Mouse (Mus musculus): ENCODE data around the gene Morn1.
"Not testable (repeated sequence)": the region's sequence is repeated elsewhere in the genome, so short reads cannot be mapped to it uniquely, and the experiment has no call there.

Morn1 gene

DNA sequence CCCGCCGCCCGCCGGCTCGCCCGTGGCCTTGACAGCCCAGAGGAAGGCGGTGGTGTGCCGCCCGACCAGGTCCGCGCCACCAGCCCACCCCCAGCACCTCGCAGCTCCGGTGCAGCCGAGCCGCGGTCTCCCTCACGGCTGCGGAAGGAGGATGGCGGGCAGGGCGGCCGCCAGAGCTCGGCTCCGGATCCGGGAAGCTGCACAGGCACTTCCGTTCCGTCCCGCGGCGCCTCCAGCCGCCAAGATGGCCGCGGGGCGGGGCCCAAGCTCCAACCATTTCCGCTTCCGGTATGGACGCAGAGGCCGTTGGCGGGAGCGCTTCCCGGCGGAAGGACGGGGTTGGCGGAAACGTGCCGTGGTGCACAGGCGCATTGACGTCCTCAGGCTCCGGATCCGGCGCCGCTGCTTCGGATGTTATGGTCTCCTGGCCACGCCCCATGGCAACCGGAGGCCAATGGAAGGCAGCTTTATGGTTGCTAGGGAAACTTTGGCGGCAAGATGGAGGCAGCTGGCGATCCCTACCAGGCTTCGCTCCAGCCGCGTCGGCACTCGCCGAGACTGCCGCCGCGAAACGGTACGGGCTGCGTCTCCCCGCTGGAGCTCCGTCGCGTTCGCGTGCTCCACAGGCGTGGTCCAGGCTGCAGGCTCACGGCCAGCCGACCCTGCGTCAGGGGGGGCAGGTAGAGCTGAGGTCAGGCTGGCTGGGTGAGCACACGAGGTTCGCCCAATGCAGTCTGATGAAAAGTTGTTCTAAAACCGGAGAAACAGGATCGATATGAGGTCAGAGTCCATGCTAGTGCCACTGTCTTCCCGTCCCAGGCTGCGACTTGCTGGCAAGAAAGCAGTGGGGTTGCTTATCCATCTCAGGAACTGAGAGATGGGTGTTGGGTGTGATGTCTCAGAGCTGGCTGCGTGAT lies at the start of gene Morn1, which contains the start of gene Rer1:
Morn1 (plus strand) TSS at position 470 of the 917 bp plus-strand sequence.
Rer1 (minus strand) TSS at position 275 of the 917 bp plus-strand sequence.
- DNase-seq = peak; percentile 99

DNA sequence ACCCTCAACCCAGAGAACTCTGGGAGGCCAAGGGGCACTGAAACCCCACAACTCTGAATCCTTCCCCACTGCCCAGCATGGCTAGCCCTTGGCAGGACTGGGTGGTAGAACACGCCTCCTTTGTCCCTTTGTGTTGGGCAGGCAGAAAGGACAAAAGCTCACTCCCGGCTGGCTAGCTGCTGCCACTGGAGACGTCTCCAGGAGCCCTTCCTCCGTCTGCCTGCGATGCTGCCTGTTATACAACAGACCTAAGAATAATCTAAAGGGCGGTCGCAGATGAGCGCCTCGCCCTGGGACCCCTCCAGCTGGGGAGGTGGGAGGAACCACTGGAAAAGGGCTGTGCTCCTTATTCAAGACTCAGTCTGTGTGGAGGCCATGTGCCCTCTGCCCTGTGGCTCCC lies 46.2 kb upstream of the Morn1 start:
- no peak for DNase-seq

DNA sequence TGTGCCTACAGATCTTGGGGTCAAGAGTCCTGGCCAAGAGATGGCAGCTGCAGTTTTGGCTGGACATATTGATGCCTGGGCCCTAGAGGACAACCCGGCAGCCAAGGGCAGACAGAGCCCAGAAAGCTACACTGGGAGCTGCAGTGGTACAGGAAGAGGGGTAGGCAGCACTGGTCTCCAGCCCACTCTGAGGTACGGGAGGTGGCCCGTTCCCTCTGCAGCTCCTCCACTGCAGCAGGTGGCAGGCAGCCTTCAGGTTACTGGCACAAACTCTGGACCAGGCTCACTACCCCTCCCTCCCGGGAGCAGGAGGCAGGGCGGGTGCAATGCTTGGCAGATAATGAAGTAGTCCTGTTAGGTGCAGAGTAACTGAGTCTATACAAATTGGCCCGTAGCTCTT lies 45.7 kb upstream of the Morn1 start:
- DNase-seq = no peak

DNA sequence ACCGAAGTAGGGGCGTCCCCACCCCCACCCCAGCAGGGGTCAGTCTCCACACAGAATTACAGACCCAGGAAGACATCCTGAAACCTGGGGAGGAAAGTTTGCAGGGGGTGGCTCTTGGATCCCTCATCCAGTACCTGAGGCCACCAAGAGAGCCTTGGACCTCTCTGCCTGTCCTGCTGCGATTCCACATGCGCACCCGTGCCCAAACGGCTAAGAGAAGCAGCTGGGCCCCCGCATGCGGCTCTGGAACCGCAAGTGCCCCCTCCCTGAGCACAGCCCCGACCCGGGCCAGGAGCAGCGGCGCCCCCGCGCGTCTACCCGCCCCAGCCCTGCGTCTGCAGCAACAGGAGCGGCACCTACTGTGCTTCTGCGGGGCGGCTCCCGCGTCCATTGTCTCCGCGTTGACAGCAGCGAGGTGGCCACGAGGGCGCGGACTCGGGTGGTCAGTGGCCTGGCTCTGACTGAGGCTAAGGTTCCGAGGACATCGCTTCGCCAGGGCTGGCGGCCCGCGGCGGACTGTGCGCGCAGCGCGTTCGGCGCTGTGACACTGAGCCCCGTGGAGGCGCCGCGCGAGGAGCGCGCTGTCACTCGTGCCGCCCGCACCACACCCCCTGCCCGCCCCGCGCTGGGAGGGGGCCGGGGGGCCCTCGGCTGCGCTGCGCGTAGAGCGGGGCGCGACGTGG lies 43.6 kb upstream of the Morn1 start:
- DNase-seq = no peak

DNA sequence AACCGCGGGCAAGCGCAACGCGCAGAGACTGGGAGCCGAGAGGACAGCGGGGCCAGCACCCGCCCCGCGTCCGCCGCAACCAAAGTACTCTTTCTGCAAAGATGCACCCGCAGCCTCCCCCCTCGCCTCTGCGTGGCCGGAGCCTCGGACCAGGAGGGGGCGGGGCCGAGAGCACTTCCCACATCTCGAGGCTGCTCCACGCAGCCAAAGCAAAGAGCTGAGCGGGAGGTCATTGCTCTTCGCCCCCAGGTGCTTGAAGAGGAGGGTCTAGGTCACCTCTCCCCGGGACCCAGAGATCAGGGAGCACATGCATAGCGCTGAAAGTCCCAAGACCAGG lies 43.1 kb upstream of the Morn1 start:
- no peak for DNase-seq

DNA sequence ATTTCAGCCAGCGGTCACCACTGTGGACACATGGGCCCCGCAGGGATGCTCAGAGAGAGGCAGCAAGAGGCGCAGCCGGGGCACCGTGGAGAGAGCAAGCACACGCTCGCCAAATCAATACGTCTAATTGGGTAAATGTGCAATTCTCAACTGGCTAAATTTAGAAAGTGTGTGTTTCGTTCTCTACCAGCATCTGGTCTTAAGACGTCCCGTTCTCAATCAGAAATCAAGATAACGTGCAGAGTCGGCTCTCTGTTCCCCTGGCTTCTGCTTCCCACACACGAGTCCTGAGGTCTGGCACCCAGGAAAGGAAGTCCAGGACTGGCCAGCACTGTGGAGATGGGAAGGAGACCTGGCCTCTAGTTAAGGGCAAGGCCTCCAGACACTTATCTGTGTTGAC lies 39.7 kb upstream of the Morn1 start:
- no peak for DNase-seq

DNA sequence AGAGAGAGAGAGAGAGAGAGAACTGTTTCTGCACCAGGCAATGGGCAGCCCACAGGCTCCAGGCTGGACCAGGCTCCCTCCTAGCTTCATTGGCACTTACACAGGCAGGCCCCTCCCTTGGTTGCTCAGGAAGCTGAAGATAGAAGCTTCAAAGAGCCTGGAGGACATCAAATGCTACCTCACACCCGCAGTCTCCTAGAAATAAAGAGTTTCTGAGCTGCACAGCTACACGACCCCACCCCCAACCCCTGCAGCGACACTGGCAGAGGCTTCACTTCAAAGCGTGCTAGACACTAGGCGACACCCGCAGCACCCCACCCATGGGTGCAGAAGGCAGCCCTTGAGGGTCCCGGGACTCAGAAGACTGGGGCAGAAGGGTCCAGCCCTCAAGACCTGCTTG lies 36.3 kb upstream of the Morn1 start:
- no peak for DNase-seq

DNA sequence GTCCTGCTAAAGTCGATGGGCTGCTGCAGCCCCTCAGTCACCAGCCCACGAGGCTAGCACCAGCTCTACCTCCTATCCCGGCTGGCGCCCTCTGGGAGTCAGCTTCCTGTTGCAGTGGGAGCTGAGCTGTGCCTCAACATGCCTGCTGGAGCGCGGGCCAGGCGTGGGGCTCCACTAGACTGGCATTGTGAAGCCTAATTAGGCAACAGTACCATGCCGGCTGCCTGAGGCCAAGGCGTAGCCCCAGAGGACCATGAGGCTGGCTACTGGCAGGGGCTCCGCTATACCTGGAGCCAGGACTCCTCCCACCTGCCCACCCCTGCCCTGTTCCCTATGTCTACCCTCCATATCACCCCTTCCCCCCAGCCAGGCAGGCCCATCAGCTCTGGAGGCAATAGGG lies 29.7 kb upstream of the Morn1 start, which contains the start of gene Plch2:
Plch2 (minus strand) TSS at position 61 of the 400 bp plus-strand sequence.
- DNase-seq = no peak

DNA sequence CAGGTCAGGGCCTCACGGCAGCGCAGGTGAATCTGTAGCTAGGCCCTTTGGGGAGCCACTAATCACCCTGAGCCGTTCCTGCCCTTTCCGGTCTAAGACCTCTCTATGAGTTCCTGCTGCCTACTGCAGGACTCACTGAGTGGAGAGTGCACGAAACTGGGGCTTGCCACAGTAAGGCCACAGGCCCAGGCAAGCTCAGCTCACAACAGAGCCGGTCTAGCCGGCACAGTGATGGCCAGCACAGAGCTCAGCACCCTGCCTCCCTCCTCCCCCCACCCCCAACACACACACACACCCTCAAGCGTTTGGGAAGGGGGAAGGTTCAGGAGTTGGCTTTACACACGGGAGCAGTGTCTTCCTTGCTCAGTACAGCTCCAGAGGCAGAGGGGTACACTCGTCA lies 28.1 kb upstream of the Morn1 start:
- no peak for DNase-seq

DNA sequence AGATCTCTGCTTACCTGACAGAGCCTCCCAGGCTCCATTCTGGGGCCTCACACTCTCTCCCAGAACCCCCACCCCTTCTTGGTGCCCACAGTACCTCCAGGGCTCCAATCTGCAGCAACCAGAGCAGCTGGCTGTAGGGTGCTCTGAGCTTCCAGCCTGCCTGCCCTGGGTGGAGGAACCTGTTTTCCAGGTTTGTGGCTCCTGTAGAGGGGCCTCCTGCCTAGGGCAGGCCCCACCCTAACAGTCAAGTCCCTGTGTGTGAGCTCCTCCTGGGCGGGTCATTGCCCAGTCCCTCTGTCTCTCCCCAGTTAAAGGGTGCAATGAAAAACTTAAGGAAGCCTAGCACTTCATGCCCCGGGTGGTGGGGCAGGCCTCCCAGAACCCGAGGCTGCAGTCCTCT lies 22.5 kb upstream of the Morn1 start:
- peak; percentile 30 for DNase-seq

DNA sequence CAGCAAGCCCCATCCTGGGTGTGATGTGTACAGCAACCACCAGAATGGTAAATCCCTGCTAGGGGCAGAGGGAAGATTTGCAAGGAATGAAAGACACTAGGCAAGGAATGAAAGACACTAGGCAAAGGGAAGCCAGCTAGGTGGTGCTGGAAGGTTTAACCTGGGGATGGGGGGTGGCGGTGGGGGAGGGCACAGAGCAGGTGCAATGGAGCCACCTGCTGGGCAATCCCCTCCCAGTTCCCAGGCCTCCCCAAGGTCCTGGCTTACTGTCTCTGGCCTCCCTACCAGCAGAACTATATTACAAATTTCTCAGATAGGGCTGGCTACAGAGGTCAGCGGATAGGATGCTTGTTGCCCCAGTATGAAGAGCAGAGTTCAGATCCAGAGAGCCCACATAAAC lies 21.9 kb upstream of the Morn1 start:
- no peak for DNase-seq

DNA sequence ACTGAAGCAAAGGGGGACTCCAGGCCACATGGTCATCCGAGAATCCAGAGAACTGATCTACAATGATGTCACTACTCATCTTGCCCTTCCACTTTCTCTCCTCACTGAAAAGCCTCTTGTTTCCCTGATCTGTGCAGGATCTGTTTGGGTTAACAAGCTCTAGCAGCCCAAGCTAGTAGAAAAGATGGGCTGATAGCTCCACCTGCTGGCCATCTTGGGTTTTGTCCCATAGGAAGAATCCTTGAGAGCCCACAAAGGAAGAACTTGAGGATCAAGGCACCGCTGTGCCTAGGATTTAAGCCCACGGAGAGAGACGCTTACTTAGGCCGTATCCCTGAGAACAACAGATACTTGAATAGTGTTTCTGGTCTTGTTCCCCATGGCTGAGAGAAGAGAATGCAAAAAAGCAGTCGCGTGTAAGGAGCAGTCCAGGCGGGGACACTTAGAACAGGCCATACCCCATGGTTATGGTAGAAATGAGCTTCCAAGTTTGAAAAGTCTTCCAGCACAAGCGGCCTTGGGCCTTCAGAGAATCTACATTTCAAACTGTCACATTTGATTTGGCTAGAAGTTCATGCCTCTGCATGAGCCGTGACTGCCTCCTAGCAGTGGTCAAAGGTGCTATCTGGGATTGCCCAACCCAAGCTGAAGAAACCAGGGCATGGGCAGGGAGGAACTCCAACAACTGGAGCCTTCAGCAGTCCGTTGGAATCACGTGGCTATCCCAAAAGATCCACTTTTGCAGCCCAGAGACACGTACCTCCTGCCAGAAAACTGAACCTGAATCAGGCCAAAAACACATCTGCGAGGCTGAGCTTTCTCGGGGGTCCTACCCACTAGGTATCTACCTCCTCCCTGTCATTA lies 20.2 kb upstream of the Morn1 start:
- DNase-seq = peak; percentile 87

DNA sequence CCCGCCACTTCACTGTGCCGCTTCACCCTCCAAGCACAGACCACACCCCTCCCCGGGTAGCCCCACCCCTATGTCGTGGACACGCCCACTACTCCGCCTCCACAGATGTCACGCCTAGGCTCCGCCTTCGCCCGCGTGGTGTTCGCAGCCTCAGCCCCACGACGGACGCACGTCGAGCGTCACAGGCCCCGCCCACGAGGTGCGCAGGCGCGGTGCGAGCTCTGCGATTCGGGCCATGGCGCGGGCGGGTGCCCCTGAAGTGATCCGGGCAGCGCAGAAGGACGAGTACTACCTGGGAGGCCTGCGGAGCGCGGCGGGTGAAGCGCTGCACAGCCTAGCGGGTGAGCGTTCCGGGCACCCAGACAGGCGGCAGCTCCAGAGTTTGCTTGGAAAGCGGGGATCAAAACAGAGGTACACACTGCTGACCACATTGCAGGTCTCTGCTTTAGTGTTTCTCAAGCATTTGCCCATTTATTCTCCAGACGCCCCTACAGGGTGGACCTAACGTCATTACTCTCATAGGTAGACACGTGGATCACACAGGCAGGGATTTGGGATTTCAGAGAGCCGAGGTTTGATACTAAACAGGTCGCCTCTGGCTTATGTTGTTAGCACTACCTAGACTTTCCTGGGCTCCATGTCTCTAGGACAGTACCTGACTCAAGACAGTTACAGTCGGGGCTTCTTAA lies 19.4 kb upstream of the Morn1 start, which contains the start of gene Pex10:
Pex10 (plus strand) TSS at position 183 of the 689 bp plus-strand sequence.
- DNase-seq = peak; percentile 95

DNA sequence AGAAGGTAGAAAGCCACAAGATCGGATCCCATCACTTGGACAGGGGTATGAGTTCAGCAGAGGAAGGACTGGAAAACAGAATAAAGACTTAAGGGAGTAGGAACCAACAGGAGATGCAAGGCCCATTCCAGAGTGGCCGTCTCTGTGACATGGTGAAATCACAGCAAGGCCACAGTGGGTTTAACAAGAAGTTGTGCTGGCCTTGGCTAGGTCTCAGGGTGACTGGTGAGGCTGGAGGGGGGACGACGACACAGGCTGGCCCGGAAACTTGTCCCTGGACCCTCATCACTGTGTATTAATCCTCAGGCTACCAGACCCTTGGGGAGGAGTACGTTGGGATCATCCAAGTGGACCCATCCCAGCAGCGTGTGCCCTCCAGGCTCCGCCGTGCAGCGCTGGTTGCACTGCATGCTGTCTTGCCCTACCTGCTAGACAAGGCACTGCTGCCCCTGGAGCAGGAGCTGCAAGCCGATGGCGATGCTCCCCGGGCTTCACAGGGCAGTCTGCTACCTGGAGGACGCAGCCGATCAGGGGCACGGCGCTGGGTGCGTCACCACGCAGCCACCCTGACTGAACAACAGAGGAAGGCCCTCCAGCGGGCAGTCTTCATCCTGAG lies 17.9 kb upstream of the Morn1 start:
- DNase-seq = no peak

DNA sequence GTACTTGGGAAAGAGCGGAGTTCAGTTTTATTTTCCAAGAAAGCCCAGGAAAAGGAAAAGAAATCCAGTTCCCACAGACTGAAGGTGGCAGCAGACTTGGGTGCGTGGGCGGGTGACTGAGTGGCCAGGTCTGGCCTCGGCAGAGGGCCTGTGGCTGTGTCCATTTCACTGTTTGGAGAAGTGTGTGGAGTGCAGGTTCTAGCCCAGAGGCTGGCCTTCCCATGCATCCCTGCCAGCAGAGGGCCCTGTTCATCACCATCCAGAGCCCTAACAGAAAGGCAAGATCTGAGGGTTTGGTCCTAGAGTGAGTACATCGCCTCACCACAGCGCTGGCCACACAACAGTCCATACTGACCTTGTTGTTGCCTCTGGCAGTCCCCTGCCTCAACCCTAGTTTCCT lies 17.2 kb upstream of the Morn1 start:
- DNase-seq = no peak

DNA sequence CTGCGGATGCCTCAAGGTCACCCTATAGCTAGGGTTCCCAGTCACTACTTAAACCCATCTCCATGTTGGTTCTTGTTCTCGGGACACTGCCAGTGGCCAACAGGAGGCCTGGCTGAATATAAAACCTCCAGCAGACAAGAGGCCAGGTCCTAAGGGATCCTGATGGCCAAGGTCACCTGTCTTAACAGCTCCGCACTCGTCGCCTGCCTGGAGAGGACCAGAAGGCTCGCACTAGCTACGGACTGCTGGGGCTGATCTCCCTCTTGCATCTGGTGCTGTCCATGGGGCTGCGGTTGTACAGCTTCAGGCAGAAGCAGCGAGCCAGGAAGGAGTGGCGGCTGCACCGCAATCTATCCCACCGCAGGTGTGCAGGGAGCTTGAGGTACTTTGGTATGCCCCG lies 16.2 kb upstream of the Morn1 start:
- no peak for DNase-seq

DNA sequence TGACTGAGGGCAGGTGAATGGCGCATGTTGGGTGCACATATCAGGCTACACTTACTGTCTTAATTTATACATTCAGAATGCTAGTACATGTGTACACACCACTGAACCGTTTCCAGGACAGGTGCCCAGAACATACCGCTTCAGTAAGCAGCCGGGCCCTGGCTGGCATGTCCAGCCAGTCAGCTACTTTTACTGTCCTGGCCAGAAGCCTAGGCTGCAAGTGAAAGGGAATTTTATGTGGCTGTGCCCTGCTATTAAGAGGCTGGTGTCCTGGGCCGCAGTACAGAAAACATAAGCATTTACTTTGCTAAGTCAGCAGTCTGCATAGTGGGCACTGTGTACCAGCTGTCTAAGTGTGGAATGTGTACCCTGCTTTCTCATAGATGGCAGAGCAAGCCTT lies 15.5 kb upstream of the Morn1 start:
- peak; percentile 83 for DNase-seq

DNA sequence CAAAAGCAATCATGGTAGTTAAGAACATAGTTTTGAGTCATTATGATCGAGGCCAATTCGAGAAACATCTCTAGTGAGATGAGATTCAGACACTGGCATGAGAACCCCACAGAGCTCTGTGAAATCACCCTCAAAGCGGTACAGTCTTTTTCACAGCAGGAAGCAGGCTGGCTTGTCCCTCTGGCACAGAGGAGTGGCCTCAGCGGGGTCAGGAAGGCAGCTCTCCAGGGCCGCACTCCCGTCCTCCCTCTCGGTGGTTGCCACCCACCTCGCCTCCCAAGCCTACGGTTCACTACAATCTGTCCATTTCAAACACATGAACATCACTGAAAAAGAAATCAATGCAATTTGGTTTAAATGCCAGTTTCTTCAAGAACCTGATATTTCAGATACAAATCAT lies 12.0 kb upstream of the Morn1 start:
- DNase-seq = no peak

DNA sequence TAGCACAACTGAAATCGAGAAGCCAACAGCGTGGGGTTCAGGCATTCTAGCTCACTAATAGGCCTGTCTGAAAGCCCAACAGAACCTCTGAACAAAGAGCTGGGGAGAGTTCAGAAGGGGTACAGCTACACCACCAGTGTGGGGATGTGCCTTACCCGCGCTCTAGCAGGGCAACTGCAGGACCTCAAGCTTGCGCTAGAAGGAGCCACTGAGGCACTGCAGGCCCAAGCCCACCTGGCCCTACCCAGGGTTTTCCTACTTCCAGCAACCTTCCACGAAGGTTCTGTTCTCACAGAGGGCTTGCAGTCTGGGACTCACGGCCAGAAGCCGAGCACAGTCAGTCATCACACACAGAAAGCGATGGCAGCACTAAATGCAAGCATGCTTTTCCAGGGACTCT lies 11.2 kb upstream of the Morn1 start:
- no peak for DNase-seq

DNA sequence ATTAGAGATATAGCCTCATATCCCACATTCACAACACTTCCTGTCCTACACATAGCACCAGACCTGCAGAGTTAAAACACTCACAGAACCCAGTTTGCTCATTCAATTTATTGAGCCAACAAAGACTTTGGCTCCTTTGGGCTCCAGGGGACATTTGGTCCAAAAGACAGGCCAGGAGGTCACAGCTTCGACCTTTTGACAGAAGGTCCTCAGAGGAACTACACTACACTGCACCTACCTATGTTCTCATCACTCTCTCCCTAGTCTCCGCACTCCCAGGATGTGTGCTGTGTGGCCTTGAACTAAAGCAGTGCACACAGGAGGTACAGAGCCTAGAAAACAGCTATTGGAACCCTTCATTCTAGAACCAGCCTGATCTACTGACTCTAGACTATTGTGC lies 10.6 kb upstream of the Morn1 start:
- DNase-seq = no peak

DNA sequence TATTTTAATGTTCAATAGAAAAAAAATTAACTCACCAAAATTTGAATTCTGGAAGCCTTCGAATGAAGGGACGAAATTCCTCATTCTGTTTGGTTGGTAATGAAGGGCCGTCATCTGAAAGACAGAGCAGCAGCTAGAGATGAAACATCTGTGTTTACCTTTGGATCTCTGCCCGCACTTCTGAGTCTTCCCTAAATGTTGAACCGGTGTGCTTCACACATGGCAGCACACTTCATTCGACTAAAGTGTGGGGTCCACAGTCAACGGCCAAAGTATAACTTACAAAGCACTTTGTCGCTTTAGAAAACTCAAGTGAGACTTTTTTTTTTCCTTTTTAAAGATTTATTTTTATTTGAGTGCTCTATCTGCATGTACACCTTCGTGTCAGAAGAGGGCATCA lies 9.7 kb upstream of the Morn1 start:
- no peak for DNase-seq

DNA sequence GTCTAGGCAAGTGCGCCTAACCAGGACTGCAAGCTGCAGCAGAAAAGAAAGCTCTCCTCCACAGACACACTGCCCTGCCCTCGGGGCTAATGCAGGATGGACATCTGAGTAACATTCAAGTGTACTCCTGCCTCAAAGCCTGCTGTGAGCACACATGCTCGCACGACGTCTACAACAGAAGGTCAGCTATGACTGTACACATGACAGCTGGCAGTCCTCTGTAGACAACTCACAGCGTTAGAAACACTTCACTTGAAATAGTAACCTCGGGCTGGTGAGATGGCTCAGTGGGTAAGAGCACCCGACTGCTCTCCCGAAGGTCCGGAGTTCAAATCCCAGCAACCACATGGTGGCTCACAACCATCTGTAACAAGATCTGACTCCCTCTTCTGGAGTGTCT lies 7.6 kb upstream of the Morn1 start:
- not testable (repeated sequence) for DNase-seq
